9 mouse cellular contexts compared by ENCODE assay signal in genomic region chr15:27935772-27936746, GRCm38 (mm10).
A peak's percentile ranks its signal among the peaks of the same experiment; 100 is the strongest.
DNase-seq lines count a peak whose midpoint lies in the region; ATAC-seq and TF ChIP-seq lines count a peak whose summit lies in the region.
"Had no signal": no experiment of that assay in that cellular context is flagged by ENCODE, and none has a peak within 500 bp of the region (broad histone marks: within the 10 kb centered on the region; RNA-seq: fewer than 3 reads in every experiment).

No protein-coding gene starts in this region.

- no peaks in the 10 kb centered on the region for H3K36me3 ChIP-seq in forebrain, embryonic 16.5 days (ENCODE audit: control insufficient read depth, insufficient read depth)
- H3K36me3 ChIP-seq in midbrain, embryonic 10.5 days: no peaks in the 10 kb centered on the region
- H3K36me3 ChIP-seq in heart, adult 2 months (ENCODE audit: control insufficient read depth, insufficient read depth, low read length): no peaks in the 10 kb centered on the region
- H3K36me3 ChIP-seq: embryonic facial prominence, embryonic 12.5 days had no signal

- TF ChIP-seq CTCF in heart, adult 2 months (IDR thresholded peaks at IDR 0.05): no peak

- H3K9ac ChIP-seq in forebrain, embryonic 16.5 days (replicated peaks; ENCODE audit: low read depth, low read length): no peak overlapping the region; the same call in 1 of the 2 replicates
- H3K9ac ChIP-seq in heart, adult 2 months (ENCODE audit: low read depth, low read length): no peak overlapping the region
- H3K9ac ChIP-seq: embryonic facial prominence, embryonic 12.5 days had no signal

- TF ChIP-seq EP300 in heart, adult 2 months (IDR thresholded peaks at IDR 0.05; ENCODE audit: insufficient read depth, low read depth, low read length): no peak

- H3K27ac ChIP-seq in forebrain, embryonic 16.5 days (ENCODE audit: low read length): peak overlapping the region; percentile 94
- H3K27ac ChIP-seq in midbrain, embryonic 10.5 days (replicated peaks): peak overlapping the region; percentile 87
- no peak overlapping the region for H3K27ac ChIP-seq in heart, adult 2 months

- WGBS in forebrain, embryonic 16.5 days: 74% methylated on average over 12 of the region's 12 CpGs
- whole genome bisulfite sequencing in midbrain, embryonic 10.5 days: 72% methylated on average over 12 of the region's 12 CpGs
- 65% methylated on average over 12 of the region's 12 CpGs for WGBS in heart, adult 2 months

- H3K27me3 ChIP-seq in forebrain, embryonic 16.5 days (replicated peaks; ENCODE audit: control insufficient read depth, insufficient read depth, low read length): no peaks in the 10 kb centered on the region
- peaks cover 28% of the 10 kb centered on the region for H3K27me3 ChIP-seq in midbrain, embryonic 10.5 days (ENCODE audit: low read depth, poor library complexity, severe bottlenecking)
- no peaks in the 10 kb centered on the region for H3K27me3 ChIP-seq in heart, adult 2 months (ENCODE audit: control insufficient read depth, insufficient read depth, low read length)
- H3K27me3 ChIP-seq: embryonic facial prominence, embryonic 12.5 days had no signal

- H3K4me3 ChIP-seq in forebrain, embryonic 16.5 days (replicated peaks; ENCODE audit: low read length): no peak overlapping the region
- no peak overlapping the region for H3K4me3 ChIP-seq in midbrain, embryonic 10.5 days
- no peak overlapping the region for H3K4me3 ChIP-seq in heart, adult 2 months

- peaks cover 41% of the 10 kb centered on the region for H3K4me1 ChIP-seq in forebrain, embryonic 16.5 days (replicated peaks; ENCODE audit: control insufficient read depth, insufficient read depth, low read length)
- peaks cover 57% of the 10 kb centered on the region for H3K4me1 ChIP-seq in midbrain, embryonic 10.5 days
- peaks cover 31% of the 10 kb centered on the region for H3K4me1 ChIP-seq in heart, adult 2 months (ENCODE audit: control insufficient read depth, insufficient read depth, low read length)

- DNase-seq in CD4-positive, CD25-positive, alpha-beta regulatory T cell, adult 2 months (ENCODE audit: low read depth, low spot score): peak; percentile 19
- no peak for DNase-seq in midbrain, embryonic 10.5 days (ENCODE audit: low spot score)
- no peak for DNase-seq in layer of hippocampus, adult 9-11 months
- DNase-seq in layer of hippocampus, adult 11-12 months (ENCODE audit: low spot score): no peak
- no peak for DNase-seq in heart, adult 2 months

- intact Hi-C loops in heart, adult 2 months (cut with DNase I): loop anchor here (5.0 kb wide), 1 partner anchor 86 kb away; no protein-coding TSS in a partner anchor

- H3K79me2 ChIP-seq in heart, adult 2 months (replicated peaks; ENCODE audit: control insufficient read depth, insufficient read depth, low read length): 0 out of 2 replicates have a peak, but pooled peaks cover 1% of the 10 kb centered on the region

- no peak for ATAC-seq in CD4-positive, CD25-positive, alpha-beta regulatory T cell, adult 4 months
- peak; percentile 43 for ATAC-seq in common myeloid progenitor, adult 5-6 weeks (replicated peaks; ENCODE audit: low read depth, poor library complexity, severe bottlenecking)
- no peak for ATAC-seq in forebrain, embryonic 16.5 days

- TF ChIP-seq POLR2A in heart, adult 2 months (IDR thresholded peaks at IDR 0.05; ENCODE audit: insufficient read depth, low read depth, low read length): no peak

- H3K4me2 ChIP-seq in forebrain, embryonic 16.5 days (ENCODE audit: low read length): peak overlapping the region; percentile 70

- H3K9me3 ChIP-seq in forebrain, embryonic 16.5 days (ENCODE audit: control insufficient read depth, low read length): no peaks in the 10 kb centered on the region
- H3K9me3 ChIP-seq in midbrain, embryonic 10.5 days (replicated peaks): no peaks in the 10 kb centered on the region
- H3K9me3 ChIP-seq: embryonic facial prominence, embryonic 12.5 days had no signal
